Mouse (Mus musculus): ENCODE data around the gene She. TPM values are rescaled to one million over a fixed set of nuclear protein-coding genes. Genes with fewer than 3 reads are reported as not detected.
"Not testable (repeated sequence)": the region's sequence is repeated elsewhere in the genome, so short reads cannot be mapped to it uniquely, and the experiment has no call there.

She gene
- polyA plus RNA-seq, 1 experiment from 2014 or later: 4.2 TPM

GRCm38 (mm10) chr3:89798518-89798917 is 32.7 kb upstream of the She start:
- ATAC-seq (replicated peaks; ENCODE audit: low FRiP score, low TSS enrichment, low read depth): no peak
- Histone ChIP-seq H3K4me1 (replicated peaks; ENCODE audit: control insufficient read depth, insufficient read depth, low read length) (no peaks in the 10 kb centered on the region), H3K9ac (ENCODE audit: low read length) (no peak overlapping the region), H3K27ac (ENCODE audit: low read depth) (no peak overlapping the region), H3K27me3 (replicated peaks; ENCODE audit: control insufficient read depth, insufficient read depth, low read length) (no peaks in the 10 kb centered on the region), H3K4me2 (ENCODE audit: low read length) (no peak overlapping the region), H3K9me3 (ENCODE audit: control insufficient read depth, low read length) (no peaks in the 10 kb centered on the region), H3K4me3 (ENCODE audit: low read depth, low read length) (no peak overlapping the region), H3K36me3 (ENCODE audit: control insufficient read depth, insufficient read depth, low read length) (no peaks in the 10 kb centered on the region)
- no peak for DNase-seq (ENCODE audit: low spot score)
- WGBS: 87% methylated on average over 3 of the region's 3 CpGs

GRCm38 (mm10) chr3:89799476-89799875 is 31.7 kb upstream of the She start:
- Histone ChIP-seq H3K9ac (ENCODE audit: low read length) (no peak overlapping the region), H3K36me3 (ENCODE audit: control insufficient read depth, insufficient read depth, low read length) (no peaks in the 10 kb centered on the region), H3K27ac (ENCODE audit: low read depth) (no peak overlapping the region), H3K4me2 (ENCODE audit: low read length) (peak overlapping the region; percentile 42), H3K27me3 (replicated peaks; ENCODE audit: control insufficient read depth, insufficient read depth, low read length) (no peaks in the 10 kb centered on the region), H3K4me3 (ENCODE audit: low read depth, low read length) (no peak overlapping the region), H3K4me1 (replicated peaks; ENCODE audit: control insufficient read depth, insufficient read depth, low read length) (no peaks in the 10 kb centered on the region), H3K9me3 (ENCODE audit: control insufficient read depth, low read length) (no peaks in the 10 kb centered on the region)
- no peak for ATAC-seq (replicated peaks; ENCODE audit: low FRiP score, low TSS enrichment, low read depth)
- WGBS: 6% methylated on average over 13 of the region's 13 CpGs
- no peak for DNase-seq (ENCODE audit: low spot score)

DNA sequence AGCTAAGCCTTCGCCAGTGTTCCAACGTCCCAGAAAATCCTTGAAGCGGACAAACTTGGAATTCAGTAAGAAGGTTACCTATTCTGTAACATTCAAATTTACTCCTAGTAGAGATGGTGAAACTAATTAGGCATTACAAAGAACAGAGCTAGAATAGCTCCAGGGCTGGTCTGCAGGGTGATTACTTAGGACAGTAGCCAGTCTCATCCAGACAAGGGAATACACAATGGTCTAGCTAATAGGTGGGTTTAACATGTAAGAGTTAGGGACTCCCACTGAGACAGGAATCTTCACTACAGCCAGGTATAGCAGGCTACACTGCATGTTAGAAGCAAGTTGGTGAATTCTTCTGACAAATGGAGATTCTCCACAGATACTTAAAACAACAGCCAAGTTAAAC is 31.1 kb upstream of the She start:
- not testable (repeated sequence) for H3K9ac ChIP-seq (ENCODE audit: low read length); H3K27ac ChIP-seq (ENCODE audit: low read depth); H3K4me2 ChIP-seq (ENCODE audit: low read length); H3K36me3 ChIP-seq (ENCODE audit: control insufficient read depth, insufficient read depth, low read length); H3K27me3 ChIP-seq (replicated peaks; ENCODE audit: control insufficient read depth, insufficient read depth, low read length); DNase-seq (ENCODE audit: low spot score); ATAC-seq (replicated peaks; ENCODE audit: low FRiP score, low TSS enrichment, low read depth); H3K4me3 ChIP-seq (ENCODE audit: low read depth, low read length); H3K4me1 ChIP-seq (replicated peaks; ENCODE audit: control insufficient read depth, insufficient read depth, low read length); H3K9me3 ChIP-seq (ENCODE audit: control insufficient read depth, low read length)
- WGBS: 54% methylated on average over 3 of the region's 3 CpGs

- Histone ChIP-seq H3K4me2 (ENCODE audit: low read length) (no peak overlapping the region), H3K9me3 (ENCODE audit: control insufficient read depth, low read length) (no peaks in the 10 kb centered on the region), H3K4me1 (replicated peaks; ENCODE audit: control insufficient read depth, insufficient read depth, low read length) (no peaks in the 10 kb centered on the region), H3K36me3 (ENCODE audit: control insufficient read depth, insufficient read depth, low read length) (no peaks in the 10 kb centered on the region), H3K27ac (ENCODE audit: low read depth) (no peak overlapping the region), H3K9ac (ENCODE audit: low read length) (no peak overlapping the region), H3K4me3 (ENCODE audit: low read depth, low read length) (no peak overlapping the region), H3K27me3 (replicated peaks; ENCODE audit: control insufficient read depth, insufficient read depth, low read length) (no peaks in the 10 kb centered on the region)
- WGBS: 55% methylated on average over 5 of the region's 5 CpGs
- no peak for DNase-seq (ENCODE audit: low spot score)
- no peak for ATAC-seq (replicated peaks; ENCODE audit: low FRiP score, low TSS enrichment, low read depth)
These were observed 30.2 kb upstream of the She start for GRCm38 (mm10) chr3:89800774-89801506.

GRCm38 (mm10) chr3:89801507-89801847 is 29.7 kb upstream of the She start:
- Histone ChIP-seq H3K4me2 (ENCODE audit: low read length) (no peak overlapping the region), H3K27me3 (replicated peaks; ENCODE audit: control insufficient read depth, insufficient read depth, low read length) (no peaks in the 10 kb centered on the region), H3K4me3 (ENCODE audit: low read depth, low read length) (no peak overlapping the region), H3K4me1 (replicated peaks; ENCODE audit: control insufficient read depth, insufficient read depth, low read length) (no peaks in the 10 kb centered on the region), H3K27ac (ENCODE audit: low read depth) (no peak overlapping the region), H3K9ac (ENCODE audit: low read length) (no peak overlapping the region), H3K36me3 (ENCODE audit: control insufficient read depth, insufficient read depth, low read length) (no peaks in the 10 kb centered on the region), H3K9me3 (ENCODE audit: control insufficient read depth, low read length) (no peaks in the 10 kb centered on the region)
- DNase-seq (ENCODE audit: low spot score) (no peak), ATAC-seq (replicated peaks; ENCODE audit: low FRiP score, low TSS enrichment, low read depth) (no peak)
- WGBS: 15% methylated on average over 3 of the region's 3 CpGs

DNA sequence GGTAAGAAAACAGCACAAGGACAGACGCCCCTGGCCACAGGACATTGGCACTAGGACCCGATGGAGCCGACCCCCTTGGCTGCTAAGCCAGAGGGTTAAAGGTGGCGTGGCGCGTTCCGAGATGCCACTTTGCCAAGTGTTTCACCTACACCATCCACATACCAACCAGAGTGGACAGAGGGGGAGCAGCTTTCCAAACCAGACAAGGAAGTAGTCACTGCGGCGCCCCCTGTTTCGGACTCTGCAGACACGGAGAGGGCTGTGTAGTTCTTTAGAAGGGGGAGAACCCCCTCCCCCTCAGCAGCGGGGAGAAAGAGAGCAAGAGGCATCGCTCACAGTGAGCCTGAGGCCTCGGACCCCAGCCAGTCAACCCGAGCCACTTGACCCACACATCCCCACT is 28.3 kb upstream of the She start:
- ATAC-seq (replicated peaks; ENCODE audit: low FRiP score, low TSS enrichment, low read depth) (no peak), DNase-seq (ENCODE audit: low spot score) (no peak)

GRCm38 (mm10) chr3:89805179-89805578 is 26.0 kb upstream of the She start:
- Histone ChIP-seq H3K4me2 (ENCODE audit: low read length) (no peak overlapping the region), H3K9me3 (ENCODE audit: control insufficient read depth, low read length) (0 out of 2 replicates have a peak, but pooled peaks cover 3% of the 10 kb centered on the region), H3K9ac (ENCODE audit: low read length) (no peak overlapping the region), H3K36me3 (ENCODE audit: control insufficient read depth, insufficient read depth, low read length) (no peaks in the 10 kb centered on the region), H3K27ac (ENCODE audit: low read depth) (no peak overlapping the region), H3K4me3 (ENCODE audit: low read depth, low read length) (no peak overlapping the region), H3K4me1 (replicated peaks; ENCODE audit: control insufficient read depth, insufficient read depth, low read length) (no peaks in the 10 kb centered on the region), H3K27me3 (replicated peaks; ENCODE audit: control insufficient read depth, insufficient read depth, low read length) (no peaks in the 10 kb centered on the region)
- DNase-seq (ENCODE audit: low spot score): no peak
- 57% methylated on average over 4 of the region's 4 CpGs for WGBS
- ATAC-seq (replicated peaks; ENCODE audit: low FRiP score, low TSS enrichment, low read depth): no peak

More for the DNA sequence above, 28.3 kb upstream of the She start:
- H3K4me2 ChIP-seq (ENCODE audit: low read length): no peak overlapping the region
- no peaks in the 10 kb centered on the region for H3K27me3 ChIP-seq (replicated peaks; ENCODE audit: control insufficient read depth, insufficient read depth, low read length)
- H3K4me3 ChIP-seq (ENCODE audit: low read depth, low read length): no peak overlapping the region
- no peak overlapping the region for H3K9ac ChIP-seq (ENCODE audit: low read length)
- H3K4me1 ChIP-seq (replicated peaks; ENCODE audit: control insufficient read depth, insufficient read depth, low read length): no peaks in the 10 kb centered on the region
- H3K27ac ChIP-seq (ENCODE audit: low read depth): no peak overlapping the region
- 0 out of 2 replicates have a peak, but pooled peaks cover 3% of the 10 kb centered on the region for H3K9me3 ChIP-seq (ENCODE audit: control insufficient read depth, low read length)
- H3K36me3 ChIP-seq (ENCODE audit: control insufficient read depth, insufficient read depth, low read length): no peaks in the 10 kb centered on the region
- WGBS: 79% methylated on average over 15 of the region's 15 CpGs

DNA sequence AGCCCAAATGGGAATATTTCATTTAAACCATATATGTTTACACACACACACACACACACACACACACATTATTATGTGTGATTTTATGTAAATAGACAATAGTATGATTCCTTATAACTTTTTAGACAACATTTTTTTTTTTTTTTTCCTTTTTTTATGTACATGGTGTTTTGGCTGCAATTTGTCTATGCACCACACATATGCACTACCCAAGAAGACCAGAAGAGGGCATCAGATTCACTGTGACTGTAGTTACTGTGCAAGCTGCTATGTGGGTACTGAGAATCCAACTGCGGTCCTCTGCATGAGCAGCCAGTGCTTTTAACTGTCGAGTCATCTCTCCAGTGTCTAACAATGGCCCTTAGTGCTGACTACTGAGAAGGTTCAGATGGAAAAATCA is 24.4 kb upstream of the She start:
- DNase-seq (ENCODE audit: low spot score) (no peak), ATAC-seq (replicated peaks; ENCODE audit: low FRiP score, low TSS enrichment, low read depth) (no peak)
- Histone ChIP-seq H3K4me1 (replicated peaks; ENCODE audit: control insufficient read depth, insufficient read depth, low read length) (no peaks in the 10 kb centered on the region), H3K27me3 (replicated peaks; ENCODE audit: control insufficient read depth, insufficient read depth, low read length) (no peaks in the 10 kb centered on the region), H3K4me3 (ENCODE audit: low read depth, low read length) (no peak overlapping the region), H3K27ac (ENCODE audit: low read depth) (no peak overlapping the region), H3K4me2 (ENCODE audit: low read length) (no peak overlapping the region), H3K9me3 (ENCODE audit: control insufficient read depth, low read length) (0 out of 2 replicates have a peak, but pooled peaks cover 3% of the 10 kb centered on the region), H3K9ac (ENCODE audit: low read length) (no peak overlapping the region), H3K36me3 (ENCODE audit: control insufficient read depth, insufficient read depth, low read length) (no peaks in the 10 kb centered on the region)
- WGBS: 97% methylated on average over 2 of the region's 2 CpGs

GRCm38 (mm10) chr3:89807171-89807570 is 24.0 kb upstream of the She start:
- Histone ChIP-seq H3K27me3 (replicated peaks; ENCODE audit: control insufficient read depth, insufficient read depth, low read length) (no peaks in the 10 kb centered on the region), H3K4me1 (replicated peaks; ENCODE audit: control insufficient read depth, insufficient read depth, low read length) (no peaks in the 10 kb centered on the region), H3K4me2 (ENCODE audit: low read length) (no peak overlapping the region), H3K4me3 (ENCODE audit: low read depth, low read length) (no peak overlapping the region), H3K9me3 (ENCODE audit: control insufficient read depth, low read length) (0 out of 2 replicates have a peak, but pooled peaks cover 3% of the 10 kb centered on the region), H3K36me3 (ENCODE audit: control insufficient read depth, insufficient read depth, low read length) (no peaks in the 10 kb centered on the region), H3K9ac (ENCODE audit: low read length) (no peak overlapping the region), H3K27ac (ENCODE audit: low read depth) (no peak overlapping the region)
- 90% methylated on average over 3 of the region's 3 CpGs for WGBS
- ATAC-seq (replicated peaks; ENCODE audit: low FRiP score, low TSS enrichment, low read depth): no peak
- no peak for DNase-seq (ENCODE audit: low spot score)

Data from intestine, embryonic 14.5 days (tissue).